Mouse (Mus musculus): Measurements from ENCODE around the gene Nol6.

Gene Nol6

DNA sequence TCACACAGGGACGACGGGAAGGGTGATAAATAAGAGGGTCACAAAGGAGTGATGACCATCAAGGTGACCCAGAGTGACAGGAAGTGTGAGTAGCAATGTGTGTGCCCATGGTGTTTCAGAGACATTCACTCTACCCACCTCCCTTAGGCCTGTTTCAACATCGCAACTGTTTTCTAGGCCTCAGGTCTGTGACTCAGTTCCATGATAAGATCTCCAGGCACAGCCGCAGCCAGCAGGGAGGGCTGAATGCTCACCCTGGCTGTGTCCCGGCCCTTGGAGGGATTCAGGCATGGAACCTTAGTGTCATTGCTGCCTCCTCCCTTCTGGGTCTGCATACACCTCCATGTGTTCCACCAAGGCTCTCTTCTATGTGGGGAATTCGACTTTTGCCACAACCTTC lies 45.5 kb downstream of the Nol6 start:
- no peak for DNase-seq

DNA sequence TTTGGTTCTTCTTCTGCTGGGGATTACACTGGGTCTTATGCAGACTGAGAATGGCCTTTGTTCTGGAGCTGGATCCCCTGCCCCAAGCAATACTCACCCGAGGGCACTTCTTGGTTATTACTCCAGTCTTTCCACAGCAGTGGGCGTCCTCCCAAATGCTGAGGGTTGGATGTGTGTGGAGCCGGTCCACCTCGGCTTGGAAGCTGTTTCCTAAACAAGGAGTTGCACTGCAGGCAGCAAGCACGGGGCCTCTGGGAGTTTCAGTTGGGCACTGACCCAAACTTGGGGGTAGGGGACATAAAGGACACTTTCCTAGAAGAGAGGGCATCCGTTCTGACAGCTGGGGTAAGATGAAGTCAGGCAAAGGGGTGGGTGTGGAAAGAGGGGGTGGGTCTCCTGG lies 49.8 kb downstream of the Nol6 start:
- no peak for DNase-seq

GRCm38 (mm10) chr4:41073008-41073817 lies 51.0 kb downstream of the Nol6 start:
- peak; percentile 41 for DNase-seq

DNA sequence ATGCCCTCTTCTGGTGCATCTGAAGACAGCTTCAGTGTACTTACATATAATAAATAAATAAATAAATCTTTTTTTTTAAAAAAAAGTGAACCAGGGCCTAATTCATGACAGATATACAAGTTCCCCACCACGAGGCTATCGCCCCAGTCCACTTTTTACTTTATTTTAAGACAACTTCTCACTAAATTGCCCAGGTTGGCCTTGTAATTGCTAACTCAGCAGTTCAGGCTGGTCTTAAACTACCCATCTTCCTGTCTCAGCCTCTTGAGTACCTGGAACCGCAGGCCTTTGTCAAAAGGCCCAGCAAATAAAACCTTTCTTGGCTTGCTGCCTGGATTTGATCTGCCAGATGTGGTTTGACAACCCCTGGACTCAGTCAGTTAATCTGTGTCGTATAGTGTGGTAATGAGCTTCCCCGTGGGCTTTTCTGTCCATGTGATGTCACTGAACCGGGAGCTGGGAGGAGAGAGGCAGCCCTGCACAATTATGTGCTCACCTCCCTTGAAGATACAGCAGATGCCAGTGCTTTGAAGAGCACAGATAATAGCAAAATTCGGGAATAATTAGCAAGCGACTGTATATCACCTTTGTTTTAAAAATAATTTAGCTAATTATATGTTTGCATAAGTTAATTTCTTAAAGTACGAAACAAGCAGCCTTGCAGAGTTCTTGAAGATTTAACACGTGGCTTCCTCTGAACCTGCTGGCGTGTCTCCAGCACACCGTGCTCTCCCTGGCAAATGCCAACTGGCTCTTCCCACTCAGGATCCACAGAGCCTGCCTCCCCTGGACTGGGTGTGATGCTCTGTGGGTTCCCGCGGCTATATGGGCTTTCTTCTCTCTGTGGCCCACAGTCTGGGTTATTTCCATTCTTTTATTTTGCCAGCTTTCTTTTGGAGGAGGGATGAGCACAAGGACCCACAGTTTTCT lies 52.5 kb downstream of the Nol6 start:
- DNase-seq = no peak

GRCm38 (mm10) chr4:41065196-41065595 lies 59.1 kb downstream of the Nol6 start:
- DNase-seq = no peak
